Mouse (Mus musculus) left cerebral cortex, adult 2 months (tissue): Measurements from ENCODE around the gene Abraxas1. TPM values are rescaled to one million over a fixed set of nuclear protein-coding genes. Genes with fewer than 3 reads are reported as not detected.

Experiments
- DNase-seq, 2 experiments: peaks; one replicate each; pipeline ENCODE4 v3.0.0; 2021 to 2022; ENCODE audit warnings: low spot score in 2 of 2, mixed read lengths in 1 of 2; ENCODE audit errors: extremely low spot score in 1 of 2
- H3K27ac ChIP-seq: fragments of 200-600 bp; 2 replicates; pipeline ENCODE4 v1.8.1; 2022
- H3K4me3 ChIP-seq: fragments of 200-600 bp; 2 replicates; pipeline ENCODE4 v1.8.1; 2022
- CTCF ChIP-seq: fragments of 200-600 bp; IDR thresholded peaks from 2 replicates; pipeline ENCODE4 v1.8.1; 2022; ENCODE audit warnings: antibody characterized with exemption, mild to moderate bottlenecking, moderate library complexity
- intact Hi-C: fragments of 180-260 bp; cut with DNase I; formaldehyde crosslinking; loops from one replicate; pipeline ENCODE4 v1.15.1; 2025
- long read RNA-seq, 2 experiments: library from polyadenylated mRNA; stranded (forward); transcript quantifications; one replicate each; pipeline ENCODE4 v2.0.0; 2021; ENCODE audit warnings: borderline mapping rate in 2 of 2
- total RNA-seq, 2 experiments: library from RNA; stranded (reverse); gene quantifications; 2 replicates each; pipeline ENCODE4 v1.2.3; 2021

The Abraxas1 gene
- total RNA-seq, result 1 to 10 TPM; 6.5 to 9.2 TPM
- long read RNA-seq, experiment 1, partial matches to known transcripts, result 0 of 2 reads
- long read RNA-seq, experiment 1, other reads (novel, unspliced or antisense), result 2 of 2 reads
- long read RNA-seq, experiment 2, partial matches to known transcripts, result 0 of 1 reads
- long read RNA-seq, experiment 2, other reads (novel, unspliced or antisense), result 0 of 1 reads

GRCm38 (mm10) chr5:100820483-100821184, at the start of gene Abraxas1:
Gene Abraxas1, minus strand, starts transcription at chr5:100820965.
- intact Hi-C loops, result loop anchor here (1.0 to 5.0 kb wide), 3 partner anchors 22 to 847 kb away; partner anchors contain the start of genes Helq and Mrps18c

GRCm38 (mm10) chr5:100869197-100869895, 48.6 kb upstream of the Abraxas1 start:
- TF ChIP-seq CTCF, result no peak

More at GRCm38 (mm10) chr5:100820483-100821184, at the start of gene Abraxas1:
- peak within 1 kb of the TSS; percentile 72 for H3K4me3 ChIP-seq
- DNase-seq, result peak; percentile 87 to 89
- peak within 1 kb of the TSS; percentile 85 for H3K27ac ChIP-seq
- TF ChIP-seq CTCF, result no peak

GRCm38 (mm10) chr5:100866183-100866582, 45.4 kb upstream of the Abraxas1 start:
- DNase-seq, result no peak
- Histone ChIP-seq H3K4me3 (no peak overlapping the region), H3K27ac (no peak overlapping the region)
- intact Hi-C loops, result no loop called here
- no peak for TF ChIP-seq CTCF

More at GRCm38 (mm10) chr5:100869197-100869895, 48.6 kb upstream of the Abraxas1 start:
- no peak overlapping the region for H3K27ac ChIP-seq
- H3K4me3 ChIP-seq, result no peak overlapping the region
- intact Hi-C loops, result no loop called here
- DNase-seq, result no peak

GRCm38 (mm10) chr5:100864438-100864837, 43.7 kb upstream of the Abraxas1 start:
- Histone ChIP-seq H3K4me3 (no peak overlapping the region), H3K27ac (no peak overlapping the region)
- intact Hi-C loops, result no loop called here
- no peak for DNase-seq
- TF ChIP-seq CTCF, result no peak

GRCm38 (mm10) chr5:100863091-100863490, 42.3 kb upstream of the Abraxas1 start:
- Histone ChIP-seq H3K4me3 (no peak overlapping the region), H3K27ac (no peak overlapping the region)
- TF ChIP-seq CTCF, result no peak
- intact Hi-C loops, result no loop called here
- no peak for DNase-seq

GRCm38 (mm10) chr5:100861811-100862210, 41.0 kb upstream of the Abraxas1 start:
- TF ChIP-seq CTCF, result no peak
- intact Hi-C loops, result no loop called here
- H3K27ac ChIP-seq, result no peak overlapping the region
- DNase-seq, result no peak
- H3K4me3 ChIP-seq, result no peak overlapping the region

- no peak overlapping the region for H3K27ac ChIP-seq
- TF ChIP-seq CTCF, result no peak
- no peak overlapping the region for H3K4me3 ChIP-seq
- intact Hi-C loops, result no loop called here
- DNase-seq, result no peak
Observed at GRCm38 (mm10) chr5:100861140-100861539, 40.4 kb upstream of the Abraxas1 start.

GRCm38 (mm10) chr5:100860417-100861053, 39.8 kb upstream of the Abraxas1 start:
- Histone ChIP-seq H3K27ac (no peak overlapping the region), H3K4me3 (no peak overlapping the region)
- no peak for DNase-seq
- intact Hi-C loops, result no loop called here
- TF ChIP-seq CTCF, result no peak

GRCm38 (mm10) chr5:100856552-100856951, 35.8 kb upstream of the Abraxas1 start:
- DNase-seq, result no peak
- Histone ChIP-seq H3K27ac (no peak overlapping the region), H3K4me3 (no peak overlapping the region)
- intact Hi-C loops, result no loop called here
- TF ChIP-seq CTCF, result no peak

- intact Hi-C loops, result no loop called here
- TF ChIP-seq CTCF, result no peak
- Histone ChIP-seq H3K4me3 (no peak overlapping the region), H3K27ac (no peak overlapping the region)
- DNase-seq, result no peak
Observed at GRCm38 (mm10) chr5:100853963-100854362, 33.2 kb upstream of the Abraxas1 start.

- intact Hi-C loops, result no loop called here
- no peak for DNase-seq
- no peak overlapping the region for H3K27ac ChIP-seq
- TF ChIP-seq CTCF, result no peak
- peak overlapping the region; percentile 65 for H3K4me3 ChIP-seq
Observed at GRCm38 (mm10) chr5:100847143-100847542, 26.4 kb upstream of the Abraxas1 start.

- DNase-seq, result peak in 1 of 2 experiments; percentile 14
- H3K4me3 ChIP-seq, result peak overlapping the region; percentile 65
- intact Hi-C loops, result no loop called here
- peak overlapping the region; percentile 67; the same call in 1 of the 2 replicates for H3K27ac ChIP-seq
- no peak for TF ChIP-seq CTCF
Observed at GRCm38 (mm10) chr5:100846599-100846920, 25.8 kb upstream of the Abraxas1 start.
